Mouse (Mus musculus) E14TG2a.4 (cell line): ENCODE data around the gene Antxr1.

Source experiments
- CTCF ChIP-seq: conservative IDR thresholded peaks from 2 replicates; pipeline ENCODE4 v1.5.1; 2014; ENCODE audit warnings: low read length
- POU5F1 ChIP-seq: IDR thresholded peaks from 2 replicates; pipeline ENCODE4 v1.6.1; 2014; ENCODE audit warnings: low read length, borderline replicate concordance

DNA sequence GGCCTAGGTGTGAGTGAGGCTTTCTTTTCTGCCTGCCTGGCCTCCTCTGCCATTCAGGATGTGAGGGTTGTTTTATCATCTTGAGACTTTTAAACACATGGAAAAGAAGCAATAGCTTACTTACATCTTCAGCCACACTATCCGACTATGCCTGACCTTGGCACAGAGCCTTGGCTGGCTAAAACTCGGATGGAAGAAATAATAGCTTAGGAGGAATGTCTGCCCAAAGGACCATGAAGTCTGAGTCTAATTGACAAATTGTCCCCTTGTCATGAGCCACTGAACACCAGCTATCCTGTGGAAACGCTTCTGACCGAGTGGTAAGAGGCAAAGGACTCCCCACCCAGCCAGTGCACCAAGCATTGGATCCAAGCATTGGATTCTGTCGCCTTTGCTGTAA, 57.5 kb downstream of the Antxr1 start:
- TF ChIP-seq CTCF (no peak), POU5F1 (no peak)
